Mouse (Mus musculus): Measurements from ENCODE around the gene Cdk2.

Cdk2 gene

GRCm38 (mm10) chr10:128655254-128655653 is 49.6 kb downstream of the Cdk2 start:
- ATAC-seq (ENCODE audit: low TSS enrichment) = no peak

- ATAC-seq (ENCODE audit: low TSS enrichment) = no peak
Observed at GRCm38 (mm10) chr10:128653866-128654265, 51.0 kb downstream of the Cdk2 start.

Data from frontal cortex, adult (tissue).